In genomic region chr17:10336558-10336957, GRCm38 (mm10) we compare ENCODE assay signal across 13 mouse cellular contexts. TPM values are rescaled to one million over a fixed set of nuclear protein-coding genes. Genes with fewer than 3 reads are reported as not detected.
DNase-seq lines count a peak whose midpoint lies in the region; ATAC-seq and TF ChIP-seq lines count a peak whose summit lies in the region.
"Had no signal": no experiment of that assay in that cellular context is flagged by ENCODE, and none has a peak within 500 bp of the region (broad histone marks: within the 10 kb centered on the region; RNA-seq: fewer than 3 reads in every experiment).

No protein-coding gene starts in this region.

- H3K27ac ChIP-seq in kidney, adult 2 months (ENCODE audit: insufficient read depth, low read depth, low read length), result no peak overlapping the region
- H3K27ac ChIP-seq in forebrain, embryonic 11.5 days (ENCODE audit: low read depth, low read length), result peak overlapping the region; percentile 98
- peak overlapping the region; percentile 96 for H3K27ac ChIP-seq in hindbrain, embryonic 13.5 days
- 0 out of 2 replicates have a peak overlapping the region, but pooled peaks have one; percentile 23 for H3K27ac ChIP-seq in neural tube, embryonic 12.5 days

- no peaks in the 10 kb centered on the region for H3K36me3 ChIP-seq in kidney, adult 2 months (ENCODE audit: control insufficient read depth, insufficient read depth, low read length)
- no peaks in the 10 kb centered on the region for H3K36me3 ChIP-seq in forebrain, embryonic 11.5 days (ENCODE audit: control insufficient read depth, insufficient read depth, low read length)
- H3K36me3 ChIP-seq in hindbrain, embryonic 13.5 days, result no peaks in the 10 kb centered on the region
- no peaks in the 10 kb centered on the region for H3K36me3 ChIP-seq in neural tube, embryonic 12.5 days
- H3K36me3 ChIP-seq: G1E had no signal

- no peak for ATAC-seq in forebrain, embryonic 11.5 days (replicated peaks; ENCODE audit: low FRiP score)
- no peak for ATAC-seq in hindbrain, embryonic 13.5 days (ENCODE audit: low FRiP score)
- ATAC-seq in neural tube, embryonic 12.5 days (ENCODE audit: low FRiP score, low read depth), result no peak
- ATAC-seq: intestine, postnatal 0 days had no signal

- no peak for TF ChIP-seq POLR2A in kidney, adult 2 months (IDR thresholded peaks at IDR 0.05; ENCODE audit: low read depth, low read length)

- H3K4me3 ChIP-seq in kidney, adult 2 months (ENCODE audit: insufficient read depth, low read depth, low read length), result no peak overlapping the region
- no peak overlapping the region for H3K4me3 ChIP-seq in forebrain, embryonic 11.5 days (ENCODE audit: low read depth, low read length)
- no peak overlapping the region for H3K4me3 ChIP-seq in hindbrain, embryonic 13.5 days
- H3K4me3 ChIP-seq in neural tube, embryonic 12.5 days, result no peak overlapping the region
- H3K4me3 ChIP-seq: myocyte had no signal

- no peaks in the 10 kb centered on the region for H3K9me3 ChIP-seq in forebrain, embryonic 11.5 days (ENCODE audit: control insufficient read depth, low read length)
- no peaks in the 10 kb centered on the region for H3K9me3 ChIP-seq in hindbrain, embryonic 13.5 days
- no peaks in the 10 kb centered on the region for H3K9me3 ChIP-seq in neural tube, embryonic 12.5 days
- H3K9me3 ChIP-seq: G1E had no signal

- WGBS in kidney, adult 2 months, result 92% methylated on average over 12 of the region's 12 CpGs
- WGBS in forebrain, embryonic 11.5 days, result 77% methylated on average over 12 of the region's 12 CpGs
- WGBS in hindbrain, embryonic 13.5 days, result 71% methylated on average over 12 of the region's 12 CpGs
- WGBS in neural tube, embryonic 12.5 days, result 81% methylated on average over 12 of the region's 12 CpGs

- DNase-seq in kidney, postnatal 10 days, result peak; percentile 3
- no peak for DNase-seq in kidney, adult 2 months
- no peak for DNase-seq in forebrain, embryonic 11.5 days (ENCODE audit: low spot score)
- DNase-seq in ovary, postnatal 36 days (ENCODE audit: low spot score), result no peak
- DNase-seq in spleen, adult 18-20 months, result no peak
- DNase-seq: cerebellum, adult 9-11 months; right cerebral cortex, postnatal 25 days had no signal

- H3K4me2 ChIP-seq in forebrain, embryonic 11.5 days (ENCODE audit: low read depth, low read length, severe bottlenecking), result no peak overlapping the region
- H3K4me2 ChIP-seq in hindbrain, embryonic 13.5 days, result no peak overlapping the region
- peak overlapping the region; percentile 63; the same call in 1 of the 2 replicates for H3K4me2 ChIP-seq in neural tube, embryonic 12.5 days (replicated peaks)

- peak overlapping the region; percentile 79; the same call in 1 of the 2 replicates for H3K9ac ChIP-seq in forebrain, embryonic 11.5 days (ENCODE audit: low read length)
- no peak overlapping the region for H3K9ac ChIP-seq in hindbrain, embryonic 13.5 days
- no peak overlapping the region for H3K9ac ChIP-seq in neural tube, embryonic 12.5 days
- H3K9ac ChIP-seq: lung, embryonic 14.5 days had no signal

- H3K4me1 ChIP-seq in kidney, adult 2 months (ENCODE audit: control insufficient read depth, insufficient read depth, low read length), result peaks cover 3% of the 10 kb centered on the region; the same call in 1 of the 2 replicates
- peaks cover 7% of the 10 kb centered on the region for H3K4me1 ChIP-seq in forebrain, embryonic 11.5 days (replicated peaks; ENCODE audit: control insufficient read depth, insufficient read depth, low read length)
- H3K4me1 ChIP-seq in hindbrain, embryonic 13.5 days (replicated peaks), result peaks cover 29% of the 10 kb centered on the region
- H3K4me1 ChIP-seq in neural tube, embryonic 12.5 days, result peaks cover 26% of the 10 kb centered on the region

- no peak for TF ChIP-seq CTCF in kidney, adult 2 months (conservative IDR thresholded peaks at IDR 0.05; ENCODE audit: insufficient read depth, insufficient read length, low read depth, low read length)

- no peaks in the 10 kb centered on the region for H3K27me3 ChIP-seq in kidney, adult 2 months (replicated peaks; ENCODE audit: control insufficient read depth, insufficient read depth, low read length)
- H3K27me3 ChIP-seq in forebrain, embryonic 11.5 days (ENCODE audit: control insufficient read depth, insufficient read depth, low read length), result no peaks in the 10 kb centered on the region
- H3K27me3 ChIP-seq in hindbrain, embryonic 13.5 days, result no peaks in the 10 kb centered on the region
- no peaks in the 10 kb centered on the region for H3K27me3 ChIP-seq in neural tube, embryonic 12.5 days (replicated peaks)

RNA-seq across cellular contexts. Expression of gene Qk, which starts 16.9 kb away (rescaled TPM):
- polyA plus RNA-seq in kidney, adult 2 months (2012; rRNA removed), result 115 and 121 TPM in 2 replicates
- 64.6 and 66.1 TPM in 2 replicates for polyA plus RNA-seq in forebrain, embryonic 11.5 days (2014; fragmentation: Nextera tagmentation; extraction: Ambion mirVana)
- 47.6 and 52.5 TPM in 2 replicates for polyA plus RNA-seq in hindbrain, embryonic 13.5 days (2015; fragmentation: Nextera tagmentation; extraction: Ambion mirVana)
- polyA plus RNA-seq in neural tube, embryonic 12.5 days (2016; fragmentation: Nextera tagmentation; extraction: Ambion mirVana), result 45.8 TPM in 2 replicates
